In the genomic region with DNA sequence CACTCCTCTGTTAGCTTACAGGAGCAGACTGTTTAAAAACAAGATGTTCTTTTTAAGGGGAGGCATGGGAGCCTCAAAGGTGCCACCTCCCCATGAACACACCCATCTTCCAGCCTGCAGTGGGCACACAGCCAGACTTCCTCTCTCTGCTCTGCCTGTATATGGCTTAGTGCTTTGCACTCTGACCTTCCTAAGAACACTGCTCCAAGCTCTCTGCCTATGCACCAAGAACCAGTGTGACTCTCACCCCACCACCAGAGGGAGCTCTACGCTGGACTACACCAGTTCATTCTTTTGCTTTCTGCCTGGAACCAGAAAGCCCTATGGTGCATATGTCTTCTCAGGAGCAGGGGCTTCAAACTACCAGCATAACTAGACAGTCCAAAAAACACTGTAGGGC, we compare ENCODE assay signal across 10 mouse cellular contexts.
DNase-seq lines count a peak whose midpoint lies in the region; ATAC-seq and TF ChIP-seq lines count a peak whose summit lies in the region.
"Had no signal": no experiment of that assay in that cellular context is flagged by ENCODE, and none has a peak within 500 bp of the region (broad histone marks: within the 10 kb centered on the region; RNA-seq: fewer than 3 reads in every experiment).

No protein-coding gene starts in this region.

- peaks cover 14% of the 10 kb centered on the region; the same call in 1 of the 2 replicates for H3K36me3 ChIP-seq in kidney, embryonic 15.5 days
- H3K36me3 ChIP-seq: liver, embryonic 15.5 days had no signal

- CTCF ChIA-PET in Patski (lab: Charles Lee), result interaction anchor here (1.0 to 1.5 kb wide), 4 partner anchors 15 to 397 kb away, joined by 3 to 5 read pairs (median 3); no protein-coding TSS in a partner anchor

- TF ChIP-seq CTCF in Patski (IDR thresholded peaks at IDR 0.05), result peak; percentile 56

- DNase-seq in kidney, adult 9 months, result peak; percentile 40
- DNase-seq in B cell, adult 2 months, result peak; percentile 3 to 7
- no peak for DNase-seq in Patski (ENCODE audit: low read depth, low spot score)
- DNase-seq in large intestine, adult 2 months (ENCODE audit: low read depth, low spot score), result peak; percentile 47
- DNase-seq in cerebellum, postnatal 36 days, result no peak

- in situ Hi-C loops in Patski (cut with MboI; ENCODE audit: low pct_unique_long_range_greater_than_20kb), result loop anchor here (5.0 kb wide), 1 partner anchor 400 kb away; no protein-coding TSS in a partner anchor

- 90% methylated on average over 1 of the region's 1 CpGs for WGBS in kidney, embryonic 15.5 days
- 68% methylated on average over 1 of the region's 1 CpGs for WGBS in large intestine, adult 2 months

- H3K4me3 ChIP-seq in kidney, embryonic 15.5 days (replicated peaks), result no peak overlapping the region
- H3K4me3 ChIP-seq: liver, embryonic 15.5 days had no signal

- H3K9ac ChIP-seq in kidney, embryonic 15.5 days, result no peak overlapping the region
- H3K9ac ChIP-seq: liver, embryonic 15.5 days had no signal

- H3K27me3 ChIP-seq in kidney, embryonic 15.5 days, result no peaks in the 10 kb centered on the region
- no peaks in the 10 kb centered on the region for H3K27me3 ChIP-seq in Patski
- H3K27me3 ChIP-seq: liver, embryonic 15.5 days had no signal

- POLR2A ChIA-PET in Patski (lab: Charles Lee), result no interaction called here

- no peak for ATAC-seq in kidney, embryonic 15.5 days (replicated peaks; ENCODE audit: low FRiP score)
- no peak for ATAC-seq in Patski
- ATAC-seq in megakaryocyte-erythroid progenitor cell, adult 5-6 weeks (replicated peaks; ENCODE audit: low FRiP score, low TSS enrichment, poor library complexity, severe bottlenecking), result no peak
- ATAC-seq: forebrain, embryonic 14.5 days; inflammation-experienced regulatory T-cells, adult 6 months had no signal

- no peak overlapping the region for H3K27ac ChIP-seq in kidney, embryonic 15.5 days
- H3K27ac ChIP-seq: liver, embryonic 15.5 days had no signal

- H3K9me3 ChIP-seq in kidney, embryonic 15.5 days (replicated peaks), result no peaks in the 10 kb centered on the region
- H3K9me3 ChIP-seq: liver, embryonic 15.5 days had no signal

- no peak overlapping the region for H3K4me2 ChIP-seq in kidney, embryonic 15.5 days
- H3K4me2 ChIP-seq: liver, embryonic 15.5 days had no signal

- H3K4me1 ChIP-seq in kidney, embryonic 15.5 days, result 0 out of 2 replicates have a peak, but pooled peaks cover 3% of the 10 kb centered on the region
- H3K4me1 ChIP-seq: liver, embryonic 15.5 days had no signal

Comparison
In these comparisons a context has a peak if more than half of its experiments do, and no peak if none do; other contexts are left out.
1. DNase-seq: peak in kidney, adult 9 months (single experiment), B cell, adult 2 months (2 of 2) and large intestine, adult 2 months (single experiment); none in Patski (single experiment) and cerebellum, postnatal 36 days (0 of 2).